Mouse (Mus musculus): ENCODE measurements at regions not wholly inside any gene's neighbourhood (a gene's known extent, or its start where the extent isn't known, plus 50 kb on each side); places are given as distances from the start of the nearest gene placed in this dataset.

DNA sequence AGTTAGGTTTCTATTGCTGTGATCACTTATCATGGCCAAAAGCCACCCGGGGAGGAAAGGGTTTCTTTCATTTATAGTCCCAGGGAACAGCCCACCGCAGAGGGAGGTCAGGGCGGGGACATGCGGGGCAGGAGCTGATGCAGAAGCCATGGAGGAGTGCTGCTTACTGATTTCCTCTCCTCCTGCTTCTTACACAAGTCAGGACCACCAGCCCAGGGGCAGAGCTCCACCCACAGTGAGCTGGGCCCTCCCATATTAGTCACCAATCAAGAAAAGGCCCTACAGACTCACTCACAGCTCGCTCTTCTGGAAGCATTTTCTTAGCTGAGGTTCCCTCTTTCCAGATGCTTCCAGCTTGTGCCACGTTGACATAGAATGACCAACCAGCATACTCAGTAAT, 90.7 kb upstream of the Pgrmc2 start:
- no peak for DNase-seq

DNA sequence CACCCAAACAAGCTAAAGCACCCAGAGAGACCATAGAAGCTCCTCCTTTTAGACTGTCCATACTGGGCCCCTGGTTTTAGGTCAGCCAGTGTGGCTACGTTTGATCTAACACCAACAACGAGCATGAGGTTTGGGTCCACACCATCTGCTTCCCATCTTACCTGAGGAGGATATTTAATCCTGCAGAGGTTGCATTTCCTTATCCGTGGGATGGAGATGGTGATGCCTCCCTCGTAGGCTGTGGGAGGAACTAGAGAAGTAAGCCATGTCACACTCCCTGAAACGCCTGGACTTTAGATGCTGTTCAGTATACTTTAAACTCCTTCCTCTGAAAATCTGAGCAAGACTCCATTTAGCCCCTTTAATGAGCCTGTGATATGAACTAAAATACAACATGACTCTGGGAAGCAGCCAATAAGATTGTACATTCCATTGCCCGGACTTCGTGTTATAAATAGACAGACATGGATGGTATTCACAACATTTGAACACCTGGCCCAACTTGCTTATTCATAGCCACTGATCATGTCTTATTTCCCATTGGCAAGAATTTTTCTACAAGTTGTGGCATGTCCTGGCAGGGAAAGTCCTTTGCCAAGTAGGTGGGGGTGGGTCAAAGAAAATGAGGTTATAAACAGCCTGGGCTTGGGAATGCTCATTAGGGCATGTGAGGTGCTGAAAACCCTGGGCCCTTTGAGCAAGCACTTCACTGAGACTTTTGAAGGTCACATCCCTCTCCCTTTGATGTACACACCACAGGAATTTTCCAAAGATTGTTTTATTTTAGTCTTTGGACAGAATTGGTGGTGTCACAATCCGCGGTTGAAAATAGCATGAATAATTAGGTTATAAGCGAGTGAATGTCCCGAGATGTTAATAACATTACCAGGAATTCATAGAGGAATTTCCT, 89.7 kb upstream of the Pgrmc2 start:
- no peak for DNase-seq

DNA sequence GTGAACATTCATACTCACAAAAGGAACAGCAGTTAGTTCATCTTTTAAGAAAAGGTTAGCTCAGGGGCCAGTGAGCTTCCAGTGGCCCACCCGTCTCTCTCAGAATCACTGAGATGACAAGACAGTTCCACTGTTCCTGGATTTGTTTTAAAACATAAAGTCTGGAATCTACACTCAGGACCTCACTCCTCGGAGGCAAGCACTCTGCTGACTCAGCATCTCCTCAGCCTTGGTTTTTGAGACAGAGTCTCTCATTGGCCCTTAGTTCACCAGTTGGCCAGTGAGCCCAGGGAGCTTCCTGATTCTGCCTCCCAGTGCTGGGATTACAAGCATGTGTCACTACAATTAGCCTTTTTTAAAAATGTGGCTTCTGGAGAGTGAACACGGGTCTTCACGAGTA, 88.9 kb upstream of the Pgrmc2 start:
- no peak for DNase-seq

DNA sequence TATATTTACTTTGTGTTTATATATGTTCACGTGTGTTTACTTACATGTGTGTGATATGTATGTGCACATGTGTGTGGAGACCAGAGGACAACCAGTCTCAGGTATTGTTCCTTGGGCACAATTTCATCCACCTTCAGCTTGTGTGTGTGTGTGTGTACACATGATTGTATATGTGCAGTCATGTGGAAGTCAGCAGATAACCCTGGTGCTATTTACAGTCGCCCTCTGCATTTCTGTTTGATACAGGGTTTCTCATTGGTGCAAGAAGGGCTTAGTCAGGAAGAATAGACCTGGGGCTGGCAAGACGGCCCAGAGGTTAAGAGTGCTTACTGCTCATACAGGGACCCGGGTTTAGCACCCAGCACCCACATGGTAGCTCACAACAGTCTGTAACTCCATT, 88.5 kb upstream of the Pgrmc2 start:
- DNase-seq = no peak

DNA sequence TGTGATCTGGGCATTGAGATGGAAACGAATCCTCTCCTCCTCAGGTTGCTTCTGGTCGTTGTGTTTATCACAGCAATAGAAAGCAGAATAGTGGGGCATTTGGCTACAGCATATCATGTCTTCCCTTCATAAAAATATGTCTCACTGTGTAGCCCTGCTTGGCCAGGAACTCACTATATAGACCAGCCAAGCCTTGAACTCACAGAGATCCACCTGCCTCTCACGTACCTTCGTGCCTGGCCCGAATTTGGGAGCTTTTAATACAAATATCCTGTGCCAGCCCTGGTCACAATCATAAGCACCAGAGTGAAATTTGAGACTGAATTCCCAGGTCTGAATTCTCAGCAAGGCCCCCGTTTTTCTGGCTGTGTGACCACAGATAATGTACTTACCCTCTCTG, 87.7 kb upstream of the Pgrmc2 start:
- DNase-seq = no peak

DNA sequence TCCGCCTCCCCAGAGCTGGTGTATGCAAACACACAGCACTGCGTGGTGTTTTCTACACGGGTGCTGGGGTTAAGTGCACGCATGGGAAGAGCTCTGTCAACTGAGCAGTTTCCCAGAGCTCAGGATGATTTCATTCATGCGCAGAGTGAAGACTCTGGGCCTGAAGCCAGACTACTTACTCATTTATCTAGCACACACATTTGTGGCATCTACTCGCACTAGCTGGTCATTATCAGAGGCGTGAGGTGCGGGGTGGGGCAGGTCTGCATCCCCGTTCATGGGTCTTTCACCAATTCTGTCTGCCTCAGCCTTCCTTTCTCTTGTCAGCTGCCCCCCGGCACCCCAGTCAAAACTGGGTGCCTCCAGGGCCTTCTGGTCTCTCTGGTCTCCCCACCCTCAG, 86.6 kb upstream of the Pgrmc2 start:
- no peak for DNase-seq

DNA sequence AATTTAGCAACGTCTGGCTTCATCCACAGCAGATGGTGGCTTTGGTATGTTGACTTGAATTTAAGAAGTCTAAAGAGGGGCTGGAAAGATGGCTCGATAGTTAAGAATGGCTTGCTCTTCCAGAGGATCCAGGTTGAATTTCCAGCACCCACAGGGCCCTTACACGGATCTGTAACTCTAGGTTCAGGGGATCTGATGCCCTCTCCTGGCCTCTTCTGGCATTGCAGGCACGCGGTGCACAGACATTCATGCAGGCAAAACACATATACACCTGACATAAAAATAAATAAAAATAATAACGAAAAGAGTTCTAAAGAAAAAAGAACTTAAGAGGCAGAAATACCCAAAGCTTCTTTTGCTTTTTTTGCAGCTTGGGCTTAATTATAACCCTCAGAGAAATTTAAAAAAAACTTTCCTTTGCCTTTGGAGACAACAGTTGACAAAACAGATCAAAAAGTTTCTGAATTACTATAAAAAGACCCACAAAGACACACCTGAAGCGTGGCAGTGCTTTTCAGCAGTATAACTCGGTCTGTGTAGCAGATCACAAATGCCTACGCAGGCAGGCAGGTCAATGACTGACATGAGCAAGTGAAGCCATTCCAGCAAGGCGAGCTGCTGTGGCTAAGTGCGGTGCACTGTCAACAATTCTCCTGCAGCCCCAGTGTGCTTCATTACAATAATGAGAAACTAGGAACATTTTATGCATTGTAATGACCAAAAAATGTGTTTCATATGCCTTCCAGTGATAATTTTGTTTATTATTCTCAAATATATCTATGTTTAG, 85.5 kb upstream of the Pgrmc2 start:
- DNase-seq = no peak

GRCm38 (mm10) chr3:41167476-41167875, 84.6 kb upstream of the Pgrmc2 start:
- DNase-seq = no peak

DNA sequence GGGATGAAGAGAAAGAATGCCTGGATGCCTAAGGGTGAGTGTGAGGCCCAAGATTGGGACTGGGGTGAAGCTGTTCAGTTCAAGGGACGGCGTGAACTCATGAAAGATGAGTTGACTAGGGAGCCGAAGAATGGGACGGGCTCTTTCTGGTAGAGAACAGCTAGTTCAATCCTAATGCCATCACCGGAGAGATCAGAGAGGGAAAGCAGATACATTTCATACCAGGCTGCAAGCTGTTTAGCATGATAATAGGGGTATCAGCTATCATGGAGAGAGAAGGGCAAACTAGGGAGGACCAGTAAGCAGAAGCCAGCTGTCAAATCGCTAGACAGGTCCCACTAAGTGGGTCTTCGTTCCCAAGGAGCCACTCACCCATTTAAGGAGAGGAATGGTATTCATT, 81.9 kb upstream of the Pgrmc2 start:
- DNase-seq = no peak

DNA sequence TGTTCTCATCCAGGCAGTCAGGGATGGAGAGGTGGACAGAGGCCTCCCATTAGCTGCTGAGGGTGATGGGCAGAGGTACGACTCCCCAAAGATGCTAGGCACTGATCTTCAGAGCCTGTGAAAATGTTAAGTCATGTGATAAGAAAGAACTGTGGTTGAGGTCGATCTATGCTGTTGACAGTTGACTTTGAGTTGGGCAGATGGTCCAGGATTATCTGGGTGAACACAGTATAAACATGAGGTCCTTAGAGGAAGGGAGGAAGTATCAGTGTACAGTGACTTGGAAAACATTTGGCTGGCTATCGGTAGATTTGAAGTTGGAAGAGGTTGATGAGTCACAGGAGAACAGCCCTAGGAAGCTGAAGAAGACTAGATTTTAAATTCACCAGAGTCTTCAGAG, 80.9 kb upstream of the Pgrmc2 start:
- no peak for DNase-seq

DNA sequence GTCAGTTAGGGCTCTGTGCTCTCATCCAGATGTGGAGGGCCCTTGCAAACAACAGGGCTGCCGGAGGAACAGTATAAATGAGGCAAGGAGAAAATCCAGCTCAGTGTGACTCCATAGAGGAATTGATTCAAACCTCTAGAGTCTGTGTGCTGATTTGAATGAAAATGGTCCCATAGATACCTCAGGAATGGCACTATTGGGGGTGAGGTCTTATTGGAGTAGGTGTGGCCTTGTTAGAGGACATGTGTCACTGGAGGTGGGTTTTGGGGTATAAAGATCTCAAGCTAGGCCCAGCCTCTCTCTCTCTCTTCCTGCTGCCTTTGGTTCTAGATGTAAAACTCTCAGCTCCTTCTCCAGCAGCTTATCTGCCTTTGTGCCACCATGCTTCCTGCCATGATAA, 79.7 kb upstream of the Pgrmc2 start:
- no peak for DNase-seq

DNA sequence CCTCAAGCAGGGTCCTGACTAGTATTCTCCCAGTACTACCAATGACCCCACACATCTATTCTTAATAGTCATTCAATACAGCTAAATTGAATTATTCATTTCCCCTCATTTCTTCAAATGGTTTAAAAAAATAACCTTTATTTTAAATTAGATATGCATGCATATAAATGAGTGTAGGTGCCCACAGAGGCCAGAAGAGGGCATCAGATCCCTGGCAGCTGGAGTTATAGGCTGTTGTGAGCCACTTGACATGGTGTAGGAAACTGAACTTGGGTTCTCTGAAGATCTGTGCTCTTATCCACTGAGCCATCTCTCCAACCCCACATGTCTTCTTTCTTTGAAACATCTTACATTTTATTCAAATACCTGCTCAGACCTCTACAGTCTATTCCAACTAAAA, 77.8 kb upstream of the Pgrmc2 start:
- DNase-seq = no peak

GRCm38 (mm10) chr3:41158314-41158973, 75.6 kb upstream of the Pgrmc2 start:
- DNase-seq = no peak

- DNase-seq = no peak
Measured at GRCm38 (mm10) chr3:41157428-41157827, 74.6 kb upstream of the Pgrmc2 start.

GRCm38 (mm10) chr3:41156562-41156961, 73.7 kb upstream of the Pgrmc2 start:
- DNase-seq = no peak

- DNase-seq = no peak
Measured at GRCm38 (mm10) chr3:41155132-41155760, 72.4 kb upstream of the Pgrmc2 start.

GRCm38 (mm10) chr3:41154402-41154801, 71.6 kb upstream of the Pgrmc2 start:
- no peak for DNase-seq

- no peak for DNase-seq
Measured at GRCm38 (mm10) chr3:41151989-41152388, 69.1 kb upstream of the Pgrmc2 start.

- no peak for DNase-seq
Measured at GRCm38 (mm10) chr3:41140391-41140790, 57.5 kb upstream of the Pgrmc2 start.

DNA sequence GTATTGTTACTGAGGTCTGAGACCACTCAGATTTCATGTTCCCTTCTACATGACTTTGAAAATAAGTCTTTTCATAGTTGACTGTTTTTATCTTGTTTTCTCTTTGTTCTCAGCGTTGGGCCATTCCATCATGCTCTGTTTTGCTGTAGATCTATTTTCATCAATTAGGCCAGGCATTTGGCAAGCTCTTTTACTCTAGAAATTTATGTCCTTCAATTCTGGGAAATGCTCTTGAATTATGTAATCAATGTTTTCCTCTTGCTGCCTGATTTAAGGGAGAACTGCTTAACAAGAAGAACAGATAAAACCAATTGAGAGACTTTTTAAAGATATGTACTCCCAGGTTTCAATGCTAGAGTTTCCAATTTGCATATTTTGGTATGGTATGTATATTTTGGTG, 55.1 kb upstream of the Pgrmc2 start:
- no peak for DNase-seq

GRCm38 (mm10) chr3:41132889-41133288, 50.0 kb upstream of the Pgrmc2 start:
- DNase-seq = no peak
